Mouse (Mus musculus) forebrain, embryonic 16.5 days (tissue): ENCODE measurements around the gene Ptov1. TPM values are rescaled to one million over a fixed set of nuclear protein-coding genes. Genes with fewer than 3 reads are reported as not detected.

ENCODE experiments used
- ATAC-seq: fragments of 200-750 bp; cut with Nextera tagmentation; 2 replicates; pipeline ENCODE4 v1.8.0; 2017; ENCODE audit warnings: mild to moderate bottlenecking, moderate library complexity
- H3K27ac ChIP-seq: fragments of 300-500 bp; sonication (generic); 2 replicates; pipeline ENCODE4 v1.5.1; 2014; ENCODE audit warnings: low read length, control low read depth
- H3K27me3 ChIP-seq: fragments of 300-500 bp; sonication (generic); replicated peaks from 2 replicates; pipeline ENCODE4 v1.6.1; 2014; ENCODE audit warnings: low read length; ENCODE audit not compliant: control insufficient read depth, insufficient read depth
- H3K36me3 ChIP-seq: fragments of 300-500 bp; sonication (generic); 2 replicates; pipeline ENCODE4 v1.6.1; 2014; ENCODE audit not compliant: control insufficient read depth, insufficient read depth
- H3K4me1 ChIP-seq: fragments of 300-500 bp; sonication (generic); replicated peaks from 2 replicates; pipeline ENCODE4 v1.6.1; 2014; ENCODE audit warnings: low read length; ENCODE audit not compliant: control insufficient read depth, insufficient read depth
- H3K4me2 ChIP-seq: fragments of 300-500 bp; sonication (generic); 2 replicates; pipeline ENCODE4 v1.6.1; 2014; ENCODE audit warnings: mild to moderate bottlenecking, low read length, control low read depth
- H3K4me3 ChIP-seq: fragments of 300-500 bp; sonication (generic); replicated peaks from 2 replicates; pipeline ENCODE4 v1.5.1; 2014; ENCODE audit warnings: mild to moderate bottlenecking, low read length, control low read depth
- H3K9ac ChIP-seq: fragments of 300-500 bp; sonication (generic); replicated peaks from 2 replicates; pipeline ENCODE4 v1.6.1; 2014; ENCODE audit warnings: low read depth, low read length, control low read depth
- H3K9me3 ChIP-seq: fragments of 300-500 bp; sonication (generic); 2 replicates; pipeline ENCODE4 v1.6.1; 2016; ENCODE audit warnings: low read length; ENCODE audit not compliant: control insufficient read depth
- WGBS: fragments of 180-500 bp; shearing (Covaris S2); extraction: QIAGEN DNeasy Blood & Tissue Kit; methylation state at CpG from one replicate; pipeline ENCODE4 v1.1.7; 2014; 5-methylcytosine and 5-hydroxymethylcytosine counted together
- polyA plus RNA-seq: library from polyadenylated mRNA; unstranded; fragments of >200 nt; fragmentation: Nextera tagmentation; extraction: Ambion mirVana; gene quantifications from 2 replicates; pipeline ENCODE4 v1.2.1, GENCODE M21; 2015

Ptov1 gene
- polyA plus RNA-seq, 1 experiment from 2014 or later, result 582 TPM

GRCm38 (mm10) chr7:44901230-44901722 lies 31.7 kb upstream of the Ptov1 start:
- peak; percentile 18 for ATAC-seq
- Histone ChIP-seq H3K4me2 (peak overlapping the region; percentile 38), H3K27ac (no peak overlapping the region), H3K9me3 (no peaks in the 10 kb centered on the region), H3K9ac (no peak overlapping the region; the same call in 1 of the 2 replicates), H3K36me3 (peaks cover 23% of the 10 kb centered on the region), H3K4me3 (peak overlapping the region; percentile 17; the same call in 1 of the 2 replicates), H3K4me1 (peaks cover 26% of the 10 kb centered on the region), H3K27me3 (no peaks in the 10 kb centered on the region)
- WGBS, result 13% methylated on average over 21 of the region's 21 CpGs

DNA sequence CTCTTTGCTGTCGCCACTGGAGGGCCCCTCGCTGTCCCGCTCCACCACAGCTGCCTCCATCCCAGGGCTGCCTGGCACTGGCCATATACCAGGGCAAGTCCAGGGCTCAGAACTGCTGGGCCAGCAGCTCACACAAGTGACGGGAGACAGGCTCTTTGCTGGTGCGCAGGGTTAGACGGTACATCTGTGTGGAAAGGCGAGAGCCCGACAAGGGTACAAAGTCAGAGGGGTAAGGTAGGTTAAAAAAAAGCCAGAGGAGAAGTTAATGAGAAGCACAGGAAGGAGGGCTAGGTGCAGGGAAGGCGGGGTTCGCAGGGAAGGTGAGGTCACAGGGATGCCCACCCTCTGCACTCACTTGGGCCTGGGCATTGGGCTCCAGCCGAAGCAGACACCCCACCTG lies 31.0 kb upstream of the Ptov1 start:
- no peak overlapping the region for H3K4me3 ChIP-seq
- H3K4me2 ChIP-seq, result no peak overlapping the region
- no peak overlapping the region for H3K27ac ChIP-seq
- WGBS, result 85% methylated on average over 11 of the region's 11 CpGs
- H3K4me1 ChIP-seq, result peaks cover 26% of the 10 kb centered on the region
- H3K36me3 ChIP-seq, result peaks cover 17% of the 10 kb centered on the region
- ATAC-seq, result no peak
- H3K9me3 ChIP-seq, result no peaks in the 10 kb centered on the region
- H3K9ac ChIP-seq, result no peak overlapping the region
- no peaks in the 10 kb centered on the region for H3K27me3 ChIP-seq

DNA sequence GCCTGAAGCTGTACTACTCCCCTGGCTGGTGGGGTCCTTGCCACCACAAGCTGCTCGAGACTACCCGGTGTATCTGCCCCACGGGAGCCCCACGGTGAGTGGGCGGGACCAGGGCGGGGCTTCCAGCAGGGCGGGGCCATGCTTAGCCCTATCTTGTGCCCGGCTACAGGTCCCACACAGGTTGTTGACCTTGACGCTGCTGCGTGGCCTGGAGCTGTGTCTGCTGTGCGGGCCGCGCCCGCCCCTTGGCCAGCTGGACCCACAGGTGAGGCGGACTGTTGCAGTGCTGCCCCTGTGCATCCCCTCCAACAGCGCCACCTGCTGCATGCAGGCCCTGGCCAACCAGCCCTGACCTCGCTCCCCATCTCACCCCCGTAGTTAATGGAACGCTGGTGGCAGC lies 29.0 kb upstream of the Ptov1 start:
- H3K27me3 ChIP-seq, result no peaks in the 10 kb centered on the region
- H3K4me1 ChIP-seq, result peaks cover 43% of the 10 kb centered on the region
- 26% methylated on average over 19 of the region's 19 CpGs for WGBS
- H3K9me3 ChIP-seq, result no peaks in the 10 kb centered on the region
- no peak for ATAC-seq
- peaks cover 5% of the 10 kb centered on the region; the same call in 1 of the 2 replicates for H3K36me3 ChIP-seq
- no peak overlapping the region for H3K27ac ChIP-seq
- H3K4me3 ChIP-seq, result no peak overlapping the region
- H3K4me2 ChIP-seq, result no peak overlapping the region
- H3K9ac ChIP-seq, result no peak overlapping the region; the same call in 1 of the 2 replicates

DNA sequence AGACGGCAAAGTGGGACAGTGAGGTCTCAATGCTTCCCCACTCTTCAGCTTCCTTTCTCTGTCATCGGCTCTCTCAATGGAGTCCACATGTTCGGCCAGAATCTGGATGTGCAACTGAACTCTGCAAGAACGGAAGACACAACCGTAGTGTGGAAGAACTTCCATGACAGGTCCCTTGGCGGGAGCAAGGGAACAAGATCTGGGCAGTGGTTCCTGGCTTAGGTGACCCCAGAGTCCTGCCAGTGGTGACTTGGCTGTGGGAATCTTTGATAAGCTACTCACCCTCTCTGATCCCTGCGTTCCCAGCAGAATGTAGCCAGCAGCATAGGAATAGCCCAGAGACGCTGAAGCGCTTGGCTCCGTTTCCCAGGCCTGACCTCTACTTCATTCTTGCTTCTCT lies 26.9 kb upstream of the Ptov1 start:
- H3K27me3 ChIP-seq, result no peaks in the 10 kb centered on the region
- H3K9ac ChIP-seq, result peak overlapping the region; percentile 68
- ATAC-seq, result no peak
- H3K4me3 ChIP-seq, result peak overlapping the region; percentile 67
- peak overlapping the region; percentile 57 for H3K4me2 ChIP-seq
- H3K9me3 ChIP-seq, result no peaks in the 10 kb centered on the region
- peak overlapping the region; percentile 93 for H3K27ac ChIP-seq
- WGBS, result 26% methylated on average over 10 of the region's 10 CpGs
- peaks cover 4% of the 10 kb centered on the region; the same call in 1 of the 2 replicates for H3K36me3 ChIP-seq
- peaks cover 50% of the 10 kb centered on the region for H3K4me1 ChIP-seq

GRCm38 (mm10) chr7:44895593-44896434 lies 26.2 kb upstream of the Ptov1 start, which contains the start of gene Fuz:
TSS of gene Fuz (plus strand) at chr7:44896079.
- Histone ChIP-seq H3K27ac (peak within 1 kb of the TSS; percentile 93), H3K9ac (peak within 1 kb of the TSS; percentile 68), H3K36me3 (peaks cover 4% of the 10 kb centered on the region; the same call in 1 of the 2 replicates), H3K4me2 (peak within 1 kb of the TSS; percentile 57), H3K4me3 (peak within 1 kb of the TSS; percentile 67), H3K27me3 (no peaks in the 10 kb centered on the region), H3K9me3 (no peaks in the 10 kb centered on the region), H3K4me1 (peaks cover 51% of the 10 kb centered on the region)
- under 1% methylated on average over 34 of the region's 34 CpGs for WGBS
- ATAC-seq, result peak; percentile 83

DNA sequence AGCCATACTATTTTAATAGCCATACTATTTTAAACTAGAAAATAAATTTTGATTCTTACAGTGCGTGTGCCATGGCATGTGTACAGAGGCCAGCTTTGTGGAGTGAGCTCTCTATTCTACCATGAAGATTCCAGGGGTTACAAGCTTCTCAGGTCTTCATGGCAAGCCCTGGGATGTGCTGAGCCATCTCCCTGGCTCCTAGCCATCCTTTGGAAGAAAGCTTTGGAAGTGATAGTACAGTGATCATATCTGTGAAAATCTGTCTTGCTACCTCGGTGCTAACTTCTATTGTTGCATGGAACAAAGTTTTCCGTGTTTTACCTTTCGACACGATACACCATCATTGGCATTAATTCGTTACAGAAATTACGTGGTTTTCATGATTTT lies 25.6 kb upstream of the Ptov1 start:
- Histone ChIP-seq H3K36me3 (peaks cover 4% of the 10 kb centered on the region; the same call in 1 of the 2 replicates), H3K4me2 (peak overlapping the region; percentile 57), H3K4me1 (peaks cover 57% of the 10 kb centered on the region), H3K4me3 (peak overlapping the region; percentile 67), H3K9ac (peak overlapping the region; percentile 42), H3K27me3 (no peaks in the 10 kb centered on the region), H3K27ac (peak overlapping the region; percentile 93), H3K9me3 (no peaks in the 10 kb centered on the region)
- WGBS, result 15% methylated on average over 7 of the region's 7 CpGs
- ATAC-seq, result no peak

- peak overlapping the region; percentile 93 for H3K27ac ChIP-seq
- no peak overlapping the region for H3K9ac ChIP-seq
- H3K4me2 ChIP-seq, result no peak overlapping the region
- H3K4me1 ChIP-seq, result peaks cover 58% of the 10 kb centered on the region
- 86% methylated on average over 3 of the region's 3 CpGs for WGBS
- ATAC-seq, result no peak
- H3K4me3 ChIP-seq, result no peak overlapping the region
- H3K36me3 ChIP-seq, result no peaks in the 10 kb centered on the region
- no peaks in the 10 kb centered on the region for H3K27me3 ChIP-seq
- H3K9me3 ChIP-seq, result no peaks in the 10 kb centered on the region
Measured at GRCm38 (mm10) chr7:44894175-44894574, 24.6 kb upstream of the Ptov1 start.

DNA sequence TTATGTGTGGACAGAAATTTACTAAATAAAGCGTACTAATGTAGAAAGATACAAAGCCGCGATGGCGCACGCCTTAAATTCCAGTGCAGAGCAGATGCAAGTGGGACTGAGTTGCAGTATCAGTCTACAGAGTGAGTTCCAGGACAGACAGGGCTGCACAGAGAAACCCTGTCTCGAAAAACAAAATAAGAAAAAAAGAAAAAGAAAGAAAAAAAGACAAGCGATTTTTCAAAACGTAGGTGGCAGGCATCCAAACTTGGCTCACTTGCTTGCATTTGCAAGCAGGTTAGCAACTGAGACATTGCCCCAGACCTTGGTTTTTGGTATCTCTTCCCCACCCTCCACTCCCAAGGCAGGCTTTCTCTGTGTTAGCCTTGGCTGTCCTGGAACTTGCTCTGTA lies 23.6 kb upstream of the Ptov1 start:
- Histone ChIP-seq H3K9me3 (no peaks in the 10 kb centered on the region), H3K27ac (peak overlapping the region; percentile 93), H3K4me1 (peaks cover 64% of the 10 kb centered on the region), H3K9ac (peak overlapping the region; percentile 48; the same call in 1 of the 2 replicates), H3K27me3 (no peaks in the 10 kb centered on the region), H3K4me3 (peak overlapping the region; percentile 28), H3K36me3 (no peaks in the 10 kb centered on the region; the same call in 1 of the 2 replicates), H3K4me2 (peak overlapping the region; percentile 56)
- 2% methylated on average over 8 of the region's 8 CpGs for WGBS
- ATAC-seq, result no peak

- Histone ChIP-seq H3K27me3 (no peaks in the 10 kb centered on the region), H3K36me3 (no peaks in the 10 kb centered on the region; the same call in 1 of the 2 replicates), H3K27ac (peak within 1 kb of the TSS; percentile 97), H3K9me3 (no peaks in the 10 kb centered on the region), H3K9ac (peak within 1 kb of the TSS; percentile 69), H3K4me1 (peaks cover 62% of the 10 kb centered on the region), H3K4me2 (peak within 1 kb of the TSS; percentile 95), H3K4me3 (peak within 1 kb of the TSS; percentile 90)
- peak; percentile 77 for ATAC-seq
- WGBS, result under 1% methylated on average over 56 of the region's 56 CpGs
Measured at GRCm38 (mm10) chr7:44892276-44892921, 22.8 kb upstream of the Ptov1 start, which contains the start of gene Med25. TSS of gene Med25 (minus strand) at chr7:44892712.
